Mouse (Mus musculus) CD4-positive, CD25-positive, alpha-beta regulatory T cell, adult 9 weeks (primary cell): ENCODE measurements around the gene C8a. TPM values are rescaled to one million over a fixed set of nuclear protein-coding genes. Genes with fewer than 3 reads are reported as not detected.

Source experiments
- polyA plus RNA-seq: library from polyadenylated mRNA; unstranded; fragments of 100-300 nt; shearing (Covaris generic); gene quantifications from one replicate; pipeline ENCODE4 v1.2.1, GENCODE M21; 2017

Gene C8a
- polyA plus RNA-seq = not detected

GRCm38 (mm10) chr4:104876323-104876722, at the start of gene C8a:
Gene C8a, minus strand, starts transcription at chr4:104876398.

GRCm38 (mm10) chr4:104913291-104914129, 37.3 kb upstream of the C8a start, which contains the start of gene Fyb2:
Gene Fyb2, plus strand, starts transcription at chr4:104913456.

GRCm38 (mm10) chr4:104857029-104857428, 19.2 kb downstream of the C8a start, which contains the start of gene Gm17662:
Gene Gm17662, plus strand, starts transcription at chr4:104857329.

DNA sequence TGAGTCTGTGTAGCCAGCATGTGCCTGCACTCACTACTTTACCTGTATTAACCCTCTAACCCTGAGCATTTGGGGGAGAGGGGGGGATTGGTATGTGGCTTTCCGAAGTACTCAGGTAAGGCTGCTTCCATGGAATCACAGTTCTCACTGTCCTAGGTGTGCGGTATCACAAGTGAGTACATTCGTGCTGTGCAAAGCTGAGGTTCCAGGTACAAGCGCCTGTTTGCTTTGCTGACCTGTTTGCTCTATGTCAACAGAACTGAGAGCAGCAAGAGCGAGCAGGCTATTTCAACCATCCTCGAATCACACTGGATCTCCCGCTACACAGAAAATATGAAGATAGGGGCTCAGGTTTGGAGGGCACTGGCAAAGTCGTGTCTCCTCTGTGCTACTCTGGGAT, 110.1 kb downstream of the C8a start, which contains the start of gene C8b:
Gene C8b (plus strand): TSS at position 253 of the 400 bp plus-strand sequence.

Other genes with a start within 250 kb of the C8a start
- gene C8b, start 110.1 kb downstream of the C8a start, polyA plus RNA-seq = not detected
- not detected for gene Gm17662, start 19.1 kb downstream of the C8a start, polyA plus RNA-seq
- gene Fyb2, start 37.1 kb upstream of the C8a start, polyA plus RNA-seq = not detected
- gene Prkaa2, start 233.5 kb upstream of the C8a start, polyA plus RNA-seq = not detected